Mouse (Mus musculus): ENCODE measurements around the gene H2-Ab1. TPM values are rescaled to one million over a fixed set of nuclear protein-coding genes. Genes with fewer than 3 reads are reported as not detected.

H2-Ab1 gene
- total RNA-seq, 1 experiment from 2014 or later = 931 TPM

- ATAC-seq (replicated peaks; ENCODE audit: insufficient number of reproducible peaks, low FRiP score, low TSS enrichment, poor library complexity, severe bottlenecking) = peak; percentile 93
These were observed 22.6 kb upstream of the H2-Ab1 start for GRCm38 (mm10) chr17:34234926-34235325.

GRCm38 (mm10) chr17:34236691-34237090, 20.8 kb upstream of the H2-Ab1 start:
- ATAC-seq (replicated peaks; ENCODE audit: insufficient number of reproducible peaks, low FRiP score, low TSS enrichment, poor library complexity, severe bottlenecking) = no peak

- ATAC-seq (replicated peaks; ENCODE audit: insufficient number of reproducible peaks, low FRiP score, low TSS enrichment, poor library complexity, severe bottlenecking) = no peak
These were observed 19.7 kb upstream of the H2-Ab1 start for GRCm38 (mm10) chr17:34237741-34238140.

GRCm38 (mm10) chr17:34238706-34239105, 18.8 kb upstream of the H2-Ab1 start, which contains the start of gene H2-Ob:
TSS of gene H2-Ob (plus strand) at chr17:34238903.
- peak; percentile 23; the same call in 1 of the 2 replicates for ATAC-seq (replicated peaks; ENCODE audit: insufficient number of reproducible peaks, low FRiP score, low TSS enrichment, poor library complexity, severe bottlenecking)

GRCm38 (mm10) chr17:34239601-34240041, 17.9 kb upstream of the H2-Ab1 start:
- ATAC-seq (replicated peaks; ENCODE audit: insufficient number of reproducible peaks, low FRiP score, low TSS enrichment, poor library complexity, severe bottlenecking) = peak; percentile 56

GRCm38 (mm10) chr17:34240366-34240765, 17.1 kb upstream of the H2-Ab1 start:
- ATAC-seq (replicated peaks; ENCODE audit: insufficient number of reproducible peaks, low FRiP score, low TSS enrichment, poor library complexity, severe bottlenecking) = no peak

GRCm38 (mm10) chr17:34240916-34241315, 16.6 kb upstream of the H2-Ab1 start:
- no peak for ATAC-seq (replicated peaks; ENCODE audit: insufficient number of reproducible peaks, low FRiP score, low TSS enrichment, poor library complexity, severe bottlenecking)

GRCm38 (mm10) chr17:34244656-34245055, 12.8 kb upstream of the H2-Ab1 start:
- no peak for ATAC-seq (replicated peaks; ENCODE audit: insufficient number of reproducible peaks, low FRiP score, low TSS enrichment, poor library complexity, severe bottlenecking)

GRCm38 (mm10) chr17:34247047-34247446, 10.4 kb upstream of the H2-Ab1 start:
- no peak for ATAC-seq (replicated peaks; ENCODE audit: insufficient number of reproducible peaks, low FRiP score, low TSS enrichment, poor library complexity, severe bottlenecking)

- peak; percentile 76 for ATAC-seq (replicated peaks; ENCODE audit: insufficient number of reproducible peaks, low FRiP score, low TSS enrichment, poor library complexity, severe bottlenecking)
These were observed 8.7 kb upstream of the H2-Ab1 start for GRCm38 (mm10) chr17:34248764-34249163.

GRCm38 (mm10) chr17:34249361-34249760, 8.1 kb upstream of the H2-Ab1 start:
- ATAC-seq (replicated peaks; ENCODE audit: insufficient number of reproducible peaks, low FRiP score, low TSS enrichment, poor library complexity, severe bottlenecking) = no peak

GRCm38 (mm10) chr17:34249878-34250277, 7.6 kb upstream of the H2-Ab1 start:
- peak; percentile 70 for ATAC-seq (replicated peaks; ENCODE audit: insufficient number of reproducible peaks, low FRiP score, low TSS enrichment, poor library complexity, severe bottlenecking)

GRCm38 (mm10) chr17:34251666-34252065, 5.8 kb upstream of the H2-Ab1 start:
- no peak for ATAC-seq (replicated peaks; ENCODE audit: insufficient number of reproducible peaks, low FRiP score, low TSS enrichment, poor library complexity, severe bottlenecking)

GRCm38 (mm10) chr17:34256501-34256900, 988 bp upstream of the H2-Ab1 start:
- no peak for ATAC-seq (replicated peaks; ENCODE audit: insufficient number of reproducible peaks, low FRiP score, low TSS enrichment, poor library complexity, severe bottlenecking)

GRCm38 (mm10) chr17:34260551-34260950, 3.1 kb downstream of the H2-Ab1 start:
- ATAC-seq (replicated peaks; ENCODE audit: insufficient number of reproducible peaks, low FRiP score, low TSS enrichment, poor library complexity, severe bottlenecking) = no peak

GRCm38 (mm10) chr17:34261502-34261901, 4.0 kb downstream of the H2-Ab1 start:
- peak; percentile 54 for ATAC-seq (replicated peaks; ENCODE audit: insufficient number of reproducible peaks, low FRiP score, low TSS enrichment, poor library complexity, severe bottlenecking)

- ATAC-seq (replicated peaks; ENCODE audit: insufficient number of reproducible peaks, low FRiP score, low TSS enrichment, poor library complexity, severe bottlenecking) = peak; percentile 64
These were observed 5.6 kb downstream of the H2-Ab1 start for GRCm38 (mm10) chr17:34263068-34263467.

- no peak for ATAC-seq (replicated peaks; ENCODE audit: insufficient number of reproducible peaks, low FRiP score, low TSS enrichment, poor library complexity, severe bottlenecking)
These were observed 6.4 kb downstream of the H2-Ab1 start for GRCm38 (mm10) chr17:34263811-34264371.

GRCm38 (mm10) chr17:34264452-34265351, 7.2 kb downstream of the H2-Ab1 start:
- no peak for ATAC-seq (replicated peaks; ENCODE audit: insufficient number of reproducible peaks, low FRiP score, low TSS enrichment, poor library complexity, severe bottlenecking)

- ATAC-seq (replicated peaks; ENCODE audit: insufficient number of reproducible peaks, low FRiP score, low TSS enrichment, poor library complexity, severe bottlenecking) = no peak
These were observed 10.8 kb downstream of the H2-Ab1 start for GRCm38 (mm10) chr17:34268262-34268661.
